Mouse (Mus musculus) ES-E14 (cell line): ENCODE measurements around the gene Chpf2. TPM values are rescaled to one million over a fixed set of nuclear protein-coding genes. Genes with fewer than 3 reads are reported as not detected.

Source experiments
- DNase-seq: peaks from one replicate; pipeline ENCODE4 v3.0.0-alpha.2; 2013; ENCODE audit warnings: low read depth, low spot score
- H3K27ac ChIP-seq: 2 replicates; pipeline ENCODE4 v1.5.1; 2012; ENCODE audit warnings: low read depth, mild to moderate bottlenecking, low read length, moderate library complexity, mixed read lengths; ENCODE audit not compliant: poor library complexity, insufficient read depth, severe bottlenecking
- H3K36me3 ChIP-seq: 2 replicates; pipeline ENCODE4 v1.6.1; 2012; ENCODE audit warnings: mild to moderate bottlenecking, low read length, moderate library complexity, mixed read lengths; ENCODE audit not compliant: control insufficient read depth, poor library complexity, insufficient read depth, severe bottlenecking
- H3K4me1 ChIP-seq, 2 experiments: fragments of 150-350 bp in 1 of 2; sonication (generic) in 1 of 2; 2 replicates each; pipeline ENCODE4 v1.6.1; 2012; ENCODE audit warnings: low read length in 2 of 2, mild to moderate bottlenecking in 1 of 2, mixed read lengths in 1 of 2; ENCODE audit not compliant: control insufficient read depth in 2 of 2, insufficient read depth in 2 of 2, poor library complexity in 1 of 2
- H3K4me3 ChIP-seq, 2 experiments: fragments of 150-350 bp in 1 of 2; sonication (generic) in 1 of 2; 2 replicates each; pipeline ENCODE4 v1.5.1; 2012; ENCODE audit warnings: low read length in 2 of 2, low read depth in 1 of 2, mild to moderate bottlenecking in 1 of 2, mixed read lengths in 1 of 2; ENCODE audit not compliant: insufficient read depth in 1 of 2, poor library complexity in 1 of 2, severe bottlenecking in 1 of 2
- H3K9ac ChIP-seq: 2 replicates; pipeline ENCODE4 v1.6.1; 2012; ENCODE audit warnings: low read depth, mild to moderate bottlenecking, low read length, mixed read lengths; ENCODE audit not compliant: poor library complexity, insufficient read depth, severe bottlenecking
- H3K9me3 ChIP-seq: fragments of 150-350 bp; sonication (generic); 2 replicates; pipeline ENCODE4 v1.6.1; 2012; ENCODE audit warnings: low read depth, mild to moderate bottlenecking, low read length; ENCODE audit not compliant: control insufficient read depth, insufficient read depth
- CHD2 ChIP-seq: IDR thresholded peaks from 2 replicates; pipeline ENCODE4 v1.6.1; 2014; ENCODE audit warnings: mild to moderate bottlenecking, low read depth, low read length, inconsistent platforms
- HCFC1 ChIP-seq: IDR thresholded peaks from 2 replicates; pipeline ENCODE4 v1.6.1; 2012; ENCODE audit warnings: low read length, inconsistent platforms, borderline replicate concordance; ENCODE audit not compliant: insufficient read depth
- MAFK ChIP-seq: IDR thresholded peaks from 2 replicates; pipeline ENCODE4 v1.6.1; 2014; ENCODE audit warnings: mild to moderate bottlenecking, low read depth, low read length, inconsistent platforms; ENCODE audit not compliant: insufficient read depth
- ZC3H11A ChIP-seq: IDR thresholded peaks from 2 replicates; pipeline ENCODE4 v1.6.1; 2012; ENCODE audit warnings: low read depth, mild to moderate bottlenecking, inconsistent platforms, low read length, borderline replicate concordance
- ZNF384 ChIP-seq: IDR thresholded peaks from 2 replicates; pipeline ENCODE4 v1.6.1; 2012; ENCODE audit warnings: low read depth, low read length, inconsistent platforms
- in situ Hi-C, 2 experiments: fragments of 600-800 bp; cut with MboI; formaldehyde crosslinking; loops; one replicate each; pipeline ENCODE4 v1.15.1; 2025; ENCODE audit warnings: low sequenced_read_pairs in 2 of 2, inconsistent platforms in 1 of 2; ENCODE audit not compliant: unreplicated experiment in 2 of 2
- total RNA-seq: library from RNA; depleted of rRNA; stranded (reverse); fragments of 300-350 nt; gene quantifications from 2 replicates; pipeline ENCODE4 v1.2.3, GENCODE M21; 2012; rRNA removed

Gene Chpf2
- total RNA-seq, 1 experiment, result 23.7 TPM

DNA sequence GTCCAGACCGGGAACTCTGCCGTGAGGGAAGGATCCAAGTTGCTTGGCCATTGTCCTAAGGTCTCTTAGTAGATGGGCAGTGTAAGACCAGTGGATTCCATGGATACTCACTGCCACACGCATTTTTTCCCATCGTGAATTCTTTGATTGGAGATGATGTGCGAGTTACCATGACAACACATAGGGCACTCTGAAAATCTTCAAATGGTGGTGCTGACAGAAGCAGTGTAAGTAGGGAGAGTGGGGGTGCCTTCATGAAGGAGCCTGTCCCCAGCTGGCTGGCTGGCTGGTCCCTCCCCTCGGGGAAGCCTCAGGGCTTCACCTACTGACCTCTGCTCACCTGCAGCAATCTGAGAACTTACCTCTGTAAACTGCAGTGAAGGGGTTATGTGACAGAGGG, 52.5 kb downstream of the Chpf2 start:
- in situ Hi-C loops, result no loop called here
- no peak overlapping the region for H3K4me3 ChIP-seq
- no peak overlapping the region for H3K27ac ChIP-seq
- H3K9me3 ChIP-seq, result no peaks in the 10 kb centered on the region
- no peak for TF ChIP-seq ZC3H11A
- no peak for TF ChIP-seq ZNF384
- TF ChIP-seq HCFC1, result no peak
- no peak for TF ChIP-seq CHD2
- no peak for TF ChIP-seq MAFK
- no peak overlapping the region for H3K9ac ChIP-seq
- H3K4me1 ChIP-seq, result peaks cover 0 to 19% of the 10 kb centered on the region in 2 experiments; a peak in 1 of 4 replicates
- H3K36me3 ChIP-seq, result no peaks in the 10 kb centered on the region
- DNase-seq, result no peak

Other genes starting within 250 kb of the Chpf2 start
- 6.5 and 7.7 TPM in 2 replicates for gene Kcnh2, start 235.1 kb upstream of the Chpf2 start, total RNA-seq
- gene Nos3, start 221.9 kb upstream of the Chpf2 start, total RNA-seq, result 2.2 and 5.8 TPM in 2 replicates
- gene Atg9b, start 194.6 kb upstream of the Chpf2 start, total RNA-seq, result 3.7 and 8.2 TPM in 2 replicates
- gene Abcb8, start 193.1 kb upstream of the Chpf2 start, total RNA-seq, result 46.5 and 70.5 TPM in 2 replicates
- gene Asic3, start 173.3 kb upstream of the Chpf2 start, total RNA-seq, result 0.40 and 0.90 TPM in 2 replicates
- 17.8 and 23.4 TPM in 2 replicates for gene Cdk5, start 163.2 kb upstream of the Chpf2 start, total RNA-seq
- gene Slc4a2, start 162.9 kb upstream of the Chpf2 start, total RNA-seq, result 30.4 and 31.5 TPM in 2 replicates
- 70.4 and 111 TPM in 2 replicates for gene Fastk, start 141.5 kb upstream of the Chpf2 start, total RNA-seq
- gene Tmub1, start 138.9 kb upstream of the Chpf2 start, total RNA-seq, result 7.8 and 11.5 TPM in 2 replicates
- 50.1 and 51.2 TPM in 2 replicates for gene Agap3, start 134.6 kb upstream of the Chpf2 start, total RNA-seq
- gene Gbx1, start 59.5 kb upstream of the Chpf2 start, total RNA-seq, result 0.40 and 0.69 TPM in 2 replicates
- gene Asb10, start 45.8 kb upstream of the Chpf2 start, total RNA-seq, result 0.18 and 0.53 TPM in 2 replicates
- gene 4931409K22Rik, start 29.9 kb upstream of the Chpf2 start, total RNA-seq, result 0.13 and 0.21 TPM in 2 replicates
- gene Abcf2, start 9.3 kb upstream of the Chpf2 start, total RNA-seq, result 139 and 171 TPM in 2 replicates
- 4.9 and 8.5 TPM in 2 replicates for gene Smarcd3, start 37.7 kb downstream of the Chpf2 start, total RNA-seq
- gene Nub1, start 98.8 kb downstream of the Chpf2 start, total RNA-seq, result 39.9 and 47.7 TPM in 2 replicates
- 2.5 and 9.5 TPM in 2 replicates for gene Wdr86, start 144.0 kb downstream of the Chpf2 start, total RNA-seq
- 1.2 and 2.1 TPM in 2 replicates for gene Crygn, start 171.3 kb downstream of the Chpf2 start, total RNA-seq